Mouse (Mus musculus): Measurements from ENCODE around the gene Ttll11. TPM values are rescaled to one million over a fixed set of nuclear protein-coding genes. Genes with fewer than 3 reads are reported as not detected.

Gene Ttll11
- 1 to 10 TPM in 1 of 2 experiments, under 1 TPM in 1; 0.83 to 2.2 TPM for total RNA-seq (2023)

DNA sequence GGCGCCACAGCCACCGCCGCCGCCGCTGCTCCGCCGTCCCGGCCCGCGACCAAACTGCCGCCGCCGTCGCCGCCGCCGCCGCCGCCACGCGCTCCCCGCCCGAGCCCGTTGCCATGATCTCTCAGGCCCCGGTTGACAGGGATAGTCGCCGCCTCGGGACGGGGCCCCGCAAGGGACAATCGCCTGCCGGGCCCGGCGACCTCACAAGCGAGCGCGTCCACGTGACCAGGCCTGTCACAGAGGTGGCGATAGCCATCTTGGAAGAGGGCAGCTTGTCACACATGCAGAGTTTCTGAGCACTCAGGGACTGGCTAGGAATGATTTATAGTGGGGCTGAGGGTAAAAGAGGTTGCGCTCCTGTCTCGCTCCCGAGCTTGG, at the start of gene Ttll11:
Gene Ttll11 (minus strand): TSS at position 270 of the 378 bp plus-strand sequence.

Other genes starting within 250 kb of the Ttll11 start
- 10 to 100 TPM; 57.9 to 71.2 TPM for gene Ndufa8, start 69.5 kb upstream of the Ttll11 start, total RNA-seq (2023)
- not detected for gene Morn5, start 69.5 kb upstream of the Ttll11 start, total RNA-seq (2023)
- under 1 TPM in 1 of 2 experiments, not detected in 1; 0.13 TPM for gene Lhx6, start 125.5 kb upstream of the Ttll11 start, total RNA-seq (2023)
- 1 to 10 TPM; 3.6 to 7.0 TPM for gene Mrrf, start 156.5 kb upstream of the Ttll11 start, total RNA-seq (2023)
- 10 to 100 TPM; 20.3 to 22.7 TPM for gene Rbm18, start 156.9 kb upstream of the Ttll11 start, total RNA-seq (2023)

All from neutrophil, adult 83 days (primary cell).